Mouse (Mus musculus) olfactory bulb, adult 2 months (tissue): Measurements from ENCODE around the gene Aasdh.

ENCODE experiments used
- CTCF ChIP-seq: fragments of 200-500 bp; IDR thresholded peaks from 2 replicates; pipeline ENCODE4 v1.5.1; 2012; ENCODE audit warnings: low read depth, mild to moderate bottlenecking, low read length, moderate library complexity; ENCODE audit not compliant: insufficient read depth
- POLR2A ChIP-seq: fragments of 200-500 bp; IDR thresholded peaks from 2 replicates; pipeline ENCODE4 v1.6.1; 2012; ENCODE audit warnings: mild to moderate bottlenecking, low read depth, low read length, moderate library complexity; ENCODE audit not compliant: insufficient read depth

GRCm38 (mm10) chr5:76853549-76853948 is 51.8 kb downstream of the Aasdh start:
- TF ChIP-seq POLR2A (no peak), CTCF (peak; percentile 93)
